Mouse (Mus musculus) intestine, postnatal 0 days (tissue): Measurements from ENCODE around the gene Slc25a17. TPM values are rescaled to one million over a fixed set of nuclear protein-coding genes. Genes with fewer than 3 reads are reported as not detected.

ENCODE experiments used
- ATAC-seq: fragments of 200-750 bp; cut with Nextera tagmentation; 2 replicates; pipeline ENCODE4 v1.8.0; 2017; ENCODE audit warnings: mild to moderate bottlenecking, moderate TSS enrichment, moderate library complexity
- H3K27ac ChIP-seq: fragments of 300-500 bp; sonication (generic); 2 replicates; pipeline ENCODE4 v1.5.1; 2014; ENCODE audit warnings: mild to moderate bottlenecking, low read depth, low read length, moderate library complexity
- H3K27me3 ChIP-seq: fragments of 300-500 bp; sonication (generic); replicated peaks from 2 replicates; pipeline ENCODE4 v1.6.1; 2014; ENCODE audit warnings: low read length, mixed read lengths; ENCODE audit not compliant: control insufficient read depth, insufficient read depth
- H3K36me3 ChIP-seq: fragments of 300-500 bp; sonication (generic); 2 replicates; pipeline ENCODE4 v1.6.1; 2014; ENCODE audit warnings: mild to moderate bottlenecking, moderate library complexity; ENCODE audit not compliant: control insufficient read depth, insufficient read depth
- H3K4me1 ChIP-seq: fragments of 300-500 bp; sonication (generic); replicated peaks from 2 replicates; pipeline ENCODE4 v1.6.1; 2014; ENCODE audit warnings: antibody characterized with exemption, low read length, mixed read lengths; ENCODE audit not compliant: control insufficient read depth, insufficient read depth
- H3K4me2 ChIP-seq: fragments of 300-500 bp; sonication (generic); replicated peaks from 2 replicates; pipeline ENCODE4 v1.6.1; 2014; ENCODE audit warnings: low read depth, mild to moderate bottlenecking, moderate library complexity
- H3K4me3 ChIP-seq: fragments of 300-500 bp; sonication (generic); 2 replicates; pipeline ENCODE4 v1.5.1; 2014; ENCODE audit warnings: low read depth, low read length
- H3K9ac ChIP-seq: fragments of 300-500 bp; sonication (generic); 2 replicates; pipeline ENCODE4 v1.6.1; 2014; ENCODE audit warnings: mild to moderate bottlenecking, low read depth, low read length
- H3K9me3 ChIP-seq: fragments of 300-500 bp; sonication (generic); 2 replicates; pipeline ENCODE4 v1.6.1; 2016; ENCODE audit warnings: mixed run types; ENCODE audit not compliant: control insufficient read depth
- CTCF ChIP-seq: sonication (generic); IDR thresholded peaks from 2 replicates; pipeline ENCODE4 v1.5.1; 2016; ENCODE audit warnings: low read depth, mild to moderate bottlenecking, control low read depth, antibody characterized with exemption, moderate library complexity
- WGBS: fragments of 180-500 bp; shearing (Covaris S2); extraction: QIAGEN DNeasy Blood & Tissue Kit; methylation state at CpG from one replicate; pipeline ENCODE4 v1.1.7; 2014; 5-methylcytosine and 5-hydroxymethylcytosine counted together
- polyA plus RNA-seq: library from polyadenylated mRNA; unstranded; fragments of >200 nt; fragmentation: Nextera tagmentation; extraction: Ambion mirVana; gene quantifications from 2 replicates; pipeline ENCODE4 v1.2.1, GENCODE M21; 2015

Gene Slc25a17
- 30.6 and 33.2 TPM in 2 replicates for polyA plus RNA-seq

GRCm38 (mm10) chr15:81360345-81361021, at the start of gene Slc25a17:
TSS of gene Slc25a17 (minus strand) at chr15:81360812.
- 1% methylated on average over 30 of the region's 30 CpGs for WGBS
- Histone ChIP-seq H3K27me3 (peaks cover 4% of the 10 kb centered on the region; the same call in 1 of the 2 replicates), H3K36me3 (peaks cover 13% of the 10 kb centered on the region), H3K9me3 (no peaks in the 10 kb centered on the region), H3K9ac (peak within 1 kb of the TSS; percentile 69), H3K4me2 (peak within 1 kb of the TSS; percentile 84), H3K4me1 (no peaks in the 10 kb centered on the region; the same call in 1 of the 2 replicates), H3K4me3 (peak within 1 kb of the TSS; percentile 55), H3K27ac (peak within 1 kb of the TSS; percentile 43)
- peak; percentile 94 for ATAC-seq
- TF ChIP-seq CTCF = no peak

DNA sequence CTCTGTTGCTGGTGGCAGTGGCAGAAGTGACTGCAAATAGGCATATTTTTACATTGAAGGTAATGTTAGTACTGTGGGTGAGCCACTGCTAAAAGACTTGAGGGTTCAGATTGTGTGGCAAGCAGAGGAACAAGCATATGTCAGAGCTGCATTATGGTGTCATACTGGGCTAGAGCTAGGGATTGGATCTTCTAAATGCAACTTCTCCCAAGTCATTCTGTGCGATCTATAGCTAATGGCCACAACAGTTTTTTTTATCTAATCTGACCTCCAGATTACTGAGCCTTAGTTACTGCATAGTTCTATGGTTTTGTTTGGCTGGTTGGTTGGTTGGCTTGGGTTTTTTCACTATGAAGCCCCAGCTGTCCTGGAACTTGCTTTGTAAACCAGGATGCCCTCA, 47.6 kb upstream of the Slc25a17 start, which contains the start of gene Dnajb7:
TSS of gene Dnajb7 (minus strand) at position 101 of the 400 bp plus-strand sequence.
- 87% methylated on average over 1 of the region's 1 CpGs for WGBS
- no peak for TF ChIP-seq CTCF
- Histone ChIP-seq H3K27ac (no peak within 1 kb of the TSS), H3K4me2 (no peak within 1 kb of the TSS), H3K9me3 (no peaks in the 10 kb centered on the region), H3K9ac (no peak within 1 kb of the TSS), H3K4me1 (no peaks in the 10 kb centered on the region), H3K27me3 (no peaks in the 10 kb centered on the region), H3K4me3 (no peak within 1 kb of the TSS), H3K36me3 (no peaks in the 10 kb centered on the region)
- no peak for ATAC-seq

DNA sequence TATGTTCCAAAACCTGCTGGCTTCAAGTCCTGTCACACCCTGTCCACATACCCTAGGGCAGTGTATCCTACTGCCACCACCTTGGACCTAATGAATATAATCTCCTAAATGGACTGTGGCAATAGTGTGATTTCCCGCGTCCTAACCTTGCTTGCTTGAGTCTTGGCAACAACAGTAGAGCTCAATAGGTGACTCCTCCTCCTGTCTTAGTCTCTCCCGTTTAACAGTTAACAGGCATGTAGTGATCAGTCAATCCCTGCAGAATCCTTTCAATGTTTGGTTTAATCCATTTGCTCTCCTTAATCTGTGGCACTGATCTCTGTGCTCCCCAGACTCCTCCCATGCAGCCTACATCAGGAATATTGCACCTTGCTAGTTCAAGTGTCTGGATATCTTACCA, 44.4 kb upstream of the Slc25a17 start:
- TF ChIP-seq CTCF = no peak
- Histone ChIP-seq H3K9ac (no peak overlapping the region), H3K4me1 (no peaks in the 10 kb centered on the region), H3K4me2 (no peak overlapping the region), H3K27me3 (no peaks in the 10 kb centered on the region), H3K36me3 (no peaks in the 10 kb centered on the region), H3K9me3 (no peaks in the 10 kb centered on the region), H3K4me3 (no peak overlapping the region), H3K27ac (no peak overlapping the region)
- ATAC-seq = no peak
- WGBS = 82% methylated on average over 3 of the region's 3 CpGs

DNA sequence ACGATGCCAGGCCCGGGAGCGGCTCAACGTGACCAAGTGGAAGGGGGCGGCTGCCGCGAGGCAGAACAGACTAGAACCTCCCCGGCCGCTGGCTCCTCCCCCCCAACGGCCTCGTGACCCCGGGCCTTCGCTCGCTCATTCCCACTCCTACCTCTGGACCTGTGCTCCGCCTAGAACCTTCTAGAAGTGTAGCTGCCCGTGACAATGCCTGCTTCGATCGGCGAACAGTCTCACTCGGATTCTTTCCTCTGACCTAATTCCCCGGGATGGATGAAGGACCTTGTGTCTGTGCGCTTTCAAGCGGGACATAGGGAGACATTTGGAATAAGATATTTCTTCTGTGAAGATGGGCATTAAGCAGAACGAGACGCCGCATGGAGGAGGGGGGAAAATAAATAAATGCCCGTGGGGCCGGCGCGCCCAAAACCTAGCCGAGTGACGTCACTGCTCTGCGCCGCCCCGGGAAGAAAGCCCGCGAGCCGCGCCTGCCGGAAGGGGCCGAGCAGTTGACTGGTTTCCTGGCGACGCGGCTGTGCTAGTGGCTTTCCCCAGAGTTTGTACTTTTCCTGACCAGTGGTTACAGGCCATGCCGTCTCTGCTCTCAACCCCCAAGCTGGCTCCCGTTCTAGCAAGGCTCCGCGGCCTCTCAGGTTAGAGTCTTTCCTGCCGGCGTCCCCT, 39.2 kb upstream of the Slc25a17 start, which contains the start of the genes St13 and Xpnpep3:
TSS of gene St13 (minus strand) at position 440 of the 678 bp plus-strand sequence.
TSS of gene Xpnpep3 (plus strand) at position 501 of the 678 bp plus-strand sequence.
- no peaks in the 10 kb centered on the region for H3K36me3 ChIP-seq
- no peaks in the 10 kb centered on the region; the same call in 1 of the 2 replicates for H3K4me1 ChIP-seq
- peak within 1 kb of the TSS; percentile 99 for H3K4me3 ChIP-seq
- H3K9me3 ChIP-seq = no peaks in the 10 kb centered on the region
- TF ChIP-seq CTCF = no peak
- H3K27ac ChIP-seq = peak within 1 kb of the TSS; percentile 83
- WGBS = under 1% methylated on average over 48 of the region's 50 CpGs
- H3K27me3 ChIP-seq = no peaks in the 10 kb centered on the region
- H3K9ac ChIP-seq = peak within 1 kb of the TSS; percentile 95
- ATAC-seq = peak; percentile 100
- H3K4me2 ChIP-seq = peak within 1 kb of the TSS; percentile 84

GRCm38 (mm10) chr15:81399297-81399637, 38.7 kb upstream of the Slc25a17 start:
- TF ChIP-seq CTCF = no peak
- Histone ChIP-seq H3K27ac (peak overlapping the region; percentile 83), H3K4me3 (peak overlapping the region; percentile 99), H3K4me2 (peak overlapping the region; percentile 84), H3K9me3 (no peaks in the 10 kb centered on the region), H3K9ac (peak overlapping the region; percentile 95), H3K36me3 (no peaks in the 10 kb centered on the region), H3K4me1 (no peaks in the 10 kb centered on the region; the same call in 1 of the 2 replicates), H3K27me3 (no peaks in the 10 kb centered on the region)
- ATAC-seq = no peak
- under 1% methylated on average over 21 of the region's 21 CpGs for WGBS

GRCm38 (mm10) chr15:81398189-81398588, 37.6 kb upstream of the Slc25a17 start:
- no peaks in the 10 kb centered on the region for H3K9me3 ChIP-seq
- no peak for TF ChIP-seq CTCF

More at GRCm38 (mm10) chr15:81398189-81398588, 37.6 kb upstream of the Slc25a17 start:
- Histone ChIP-seq H3K27ac (no peak overlapping the region), H3K4me1 (no peaks in the 10 kb centered on the region; the same call in 1 of the 2 replicates), H3K36me3 (no peaks in the 10 kb centered on the region), H3K9ac (no peak overlapping the region), H3K4me3 (peak overlapping the region; percentile 99), H3K27me3 (no peaks in the 10 kb centered on the region), H3K4me2 (peak overlapping the region; percentile 84)
- ATAC-seq = no peak
